Mouse (Mus musculus): ENCODE measurements around the gene Padi2.

DNA sequence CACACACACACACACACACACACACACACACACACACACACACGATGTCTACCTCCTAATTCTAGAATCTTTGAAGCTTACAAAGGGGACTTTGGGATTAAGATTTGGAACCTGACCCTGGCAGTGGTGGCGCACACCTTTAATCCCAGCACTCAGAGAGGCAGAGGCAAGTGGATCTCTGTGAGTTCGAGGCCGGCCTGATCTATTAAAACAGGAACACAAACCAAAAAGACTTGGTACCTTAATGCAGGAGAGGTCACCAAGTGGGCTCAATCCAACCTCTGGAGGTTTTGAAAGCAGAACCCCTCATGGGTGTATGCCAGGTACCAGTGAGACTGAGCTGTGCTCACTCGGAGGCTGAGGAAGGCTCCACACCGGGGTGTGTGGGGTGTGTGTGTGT, 27.0 kb upstream of the Padi2 start:
- no peak for TF ChIP-seq EP300 (IDR thresholded peaks at IDR 0.05; ENCODE audit: low read depth)
- no peak for TF ChIP-seq CTCF (IDR thresholded peaks at IDR 0.05; ENCODE audit: low read depth)

Data from liver, embryonic 14.5 days (tissue).